Mouse (Mus musculus) retina, postnatal 7 days (tissue): Measurements from ENCODE around the gene Tmsb15b1.
"Not testable (repeated sequence)": the region's sequence is repeated elsewhere in the genome, so short reads cannot be mapped to it uniquely, and the experiment has no call there.

Experiments used
- DNase-seq: peaks from one replicate; pipeline ENCODE4 v3.0.0-alpha.2; 2012; ENCODE audit warnings: low read depth, low spot score

The Tmsb15b1 gene

GRCm38 (mm10) chrX:136976424-136977084, at the start of gene Tmsb15b1, which contains the start of gene Tmsb15l:
TSS of gene Tmsb15b1 (minus strand) at chrX:136976874.
TSS of gene Tmsb15l (minus strand) at chrX:136976869.
- peak; percentile 67 for DNase-seq

GRCm38 (mm10) chrX:137019310-137019709, 42.6 kb upstream of the Tmsb15b1 start:
- peak; percentile 27 for DNase-seq

- no peak for DNase-seq
Observed at GRCm38 (mm10) chrX:137017668-137018067, 41.0 kb upstream of the Tmsb15b1 start.

DNA sequence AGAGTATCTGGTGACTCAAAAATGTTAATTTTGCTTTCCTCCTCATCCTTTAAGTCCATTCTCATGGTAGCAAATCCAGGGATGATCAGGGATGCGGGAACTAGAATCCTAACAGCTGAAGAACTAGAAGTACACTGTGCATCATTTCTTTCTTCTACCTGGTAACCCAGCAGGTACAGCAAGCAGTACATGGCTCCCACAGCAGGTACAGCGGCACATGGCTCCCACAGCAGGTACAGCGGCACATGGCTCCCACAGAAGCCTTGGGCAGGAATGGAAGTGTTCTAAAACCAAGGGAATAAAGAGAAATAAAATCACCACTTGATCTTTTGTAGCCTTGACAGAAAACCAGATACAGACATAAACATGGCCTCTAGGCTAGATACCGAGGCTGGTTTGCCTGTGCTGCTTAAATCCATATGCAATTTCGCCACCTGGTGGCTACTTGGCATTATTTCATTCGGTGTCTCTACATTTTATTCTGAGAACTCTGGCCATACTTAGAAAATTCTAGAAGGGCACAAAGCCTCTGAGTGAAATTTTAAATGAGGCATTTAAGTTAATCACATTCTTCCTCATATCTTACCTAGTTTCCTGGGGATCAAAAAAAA, 38.5 kb upstream of the Tmsb15b1 start:
- DNase-seq: peak; percentile 41

DNA sequence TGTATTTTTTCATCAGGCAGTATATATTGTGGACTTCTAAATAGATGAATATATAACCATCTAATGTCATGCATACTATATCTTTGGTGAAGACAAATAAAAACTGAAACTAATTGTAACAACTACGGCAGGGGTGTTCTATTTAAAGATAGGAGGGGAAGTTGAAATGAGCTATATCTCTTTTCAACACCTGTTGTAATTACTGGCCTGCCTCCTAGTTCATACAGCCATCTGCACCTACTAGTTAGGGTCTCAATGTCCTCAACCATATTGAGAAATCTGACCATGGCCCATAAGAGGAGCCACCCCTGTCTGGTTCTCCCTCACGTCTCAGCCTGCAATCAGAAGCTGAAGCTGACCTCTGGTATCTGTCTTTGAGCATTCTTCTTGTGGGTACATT, 19.6 kb upstream of the Tmsb15b1 start:
- no peak for DNase-seq

DNA sequence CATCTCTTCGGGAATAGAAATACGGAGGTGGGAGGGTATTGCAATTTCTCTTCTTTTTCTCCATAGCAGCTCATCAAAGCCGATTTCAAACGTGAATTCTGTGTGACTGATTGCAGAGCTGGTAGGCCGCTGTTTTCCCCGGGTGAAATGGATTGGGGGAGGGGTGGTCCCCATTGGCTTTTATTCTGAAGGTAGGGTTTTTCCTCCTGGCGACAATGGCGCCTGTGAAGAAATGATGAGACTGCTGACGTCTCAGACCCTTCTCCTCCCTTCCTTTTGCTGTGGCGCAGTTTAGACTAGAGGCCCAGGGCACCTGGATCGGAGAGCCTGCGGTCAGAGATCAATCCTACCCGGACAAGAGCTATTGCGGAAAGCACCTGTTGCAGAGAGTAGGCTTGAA, 17.0 kb upstream of the Tmsb15b1 start:
- no peak for DNase-seq

DNA sequence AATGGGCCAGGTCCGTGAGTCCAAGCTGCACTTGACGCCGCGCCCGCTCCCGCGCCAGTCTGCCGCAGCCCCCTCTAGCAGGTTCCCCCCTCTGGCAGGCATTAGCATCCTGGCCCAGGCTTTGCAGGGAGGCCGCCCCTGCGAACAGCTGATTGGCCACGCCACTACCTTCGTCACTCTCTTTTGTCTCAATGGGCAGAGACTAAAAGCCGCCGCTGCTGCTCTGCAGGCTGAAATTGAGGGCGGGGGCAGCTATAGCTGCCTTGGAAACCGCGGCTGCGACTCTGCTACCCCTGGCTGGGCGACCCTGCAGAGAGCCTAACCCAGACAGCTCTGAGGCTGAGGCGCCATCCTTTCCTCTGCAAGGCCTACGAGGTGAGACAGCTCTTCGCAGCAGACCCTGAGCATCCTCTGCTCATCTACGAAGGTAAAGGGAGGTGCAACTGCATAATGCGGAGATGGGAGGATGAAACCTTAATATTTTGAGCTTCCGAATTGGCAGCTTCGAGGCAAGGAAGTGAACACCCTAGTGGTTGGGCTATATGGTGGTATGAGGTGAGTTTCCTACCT, 16.4 kb upstream of the Tmsb15b1 start, which contains the start of gene Zcchc18:
Gene Zcchc18, plus strand, starts transcription at position 178 of the 570 bp plus-strand sequence.
- peak; percentile 56 for DNase-seq

DNA sequence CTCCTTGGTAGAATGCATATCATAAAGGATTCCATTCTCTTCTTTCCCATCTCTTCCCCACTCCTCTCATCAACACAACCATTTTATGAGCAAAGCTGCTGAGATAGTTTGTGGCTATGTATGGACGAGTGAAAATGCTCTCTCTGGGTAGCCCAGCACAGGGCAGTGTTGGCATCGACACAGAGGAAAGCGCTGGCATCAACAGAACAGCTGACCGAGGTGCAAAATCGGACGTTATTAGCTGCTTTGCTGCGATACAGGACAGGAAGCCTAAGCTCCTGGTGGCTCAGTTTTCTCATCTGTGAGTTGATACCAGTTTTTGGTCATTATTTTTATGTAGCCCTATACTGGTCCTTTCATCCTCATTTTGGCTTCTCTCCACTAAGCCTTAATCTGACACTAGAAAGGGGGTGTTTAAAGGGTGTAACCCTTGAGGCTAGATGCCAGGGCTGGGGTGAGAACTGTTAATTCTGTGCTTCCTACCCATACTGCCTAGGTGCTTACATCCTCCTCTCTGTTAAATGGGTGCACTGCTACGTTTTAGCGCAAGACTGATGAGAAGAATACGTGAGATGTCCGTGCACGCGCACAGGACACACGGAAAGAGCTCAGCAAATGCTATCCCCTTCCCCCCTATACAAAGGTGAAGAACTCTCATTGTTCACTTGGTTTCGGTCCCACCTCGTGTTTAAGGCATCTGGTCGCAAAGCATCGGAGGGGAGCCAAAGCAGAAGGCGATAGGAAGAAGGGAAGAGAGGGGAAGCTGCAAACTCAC, 15.7 kb upstream of the Tmsb15b1 start:
- no peak for DNase-seq

DNA sequence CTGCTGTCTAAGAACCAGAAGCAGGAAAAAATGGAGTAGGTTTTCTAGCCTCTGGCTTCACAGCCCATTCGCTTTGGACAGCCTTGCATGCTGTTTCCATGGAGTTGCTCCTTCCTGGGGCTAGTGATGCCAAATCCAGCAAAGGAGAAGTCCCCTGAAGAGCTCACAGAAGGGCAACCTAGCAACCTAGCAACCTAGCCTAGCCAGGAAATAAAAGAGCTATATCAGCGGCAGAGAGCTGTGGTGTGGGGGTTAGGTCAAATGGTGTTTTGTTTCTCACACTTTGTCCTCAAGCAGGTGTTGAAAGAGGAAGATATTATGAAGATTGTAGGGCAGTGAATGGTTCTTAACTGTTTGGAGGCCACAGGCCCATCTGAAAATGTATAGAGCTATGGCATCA, 14.6 kb upstream of the Tmsb15b1 start:
- no peak for DNase-seq

DNA sequence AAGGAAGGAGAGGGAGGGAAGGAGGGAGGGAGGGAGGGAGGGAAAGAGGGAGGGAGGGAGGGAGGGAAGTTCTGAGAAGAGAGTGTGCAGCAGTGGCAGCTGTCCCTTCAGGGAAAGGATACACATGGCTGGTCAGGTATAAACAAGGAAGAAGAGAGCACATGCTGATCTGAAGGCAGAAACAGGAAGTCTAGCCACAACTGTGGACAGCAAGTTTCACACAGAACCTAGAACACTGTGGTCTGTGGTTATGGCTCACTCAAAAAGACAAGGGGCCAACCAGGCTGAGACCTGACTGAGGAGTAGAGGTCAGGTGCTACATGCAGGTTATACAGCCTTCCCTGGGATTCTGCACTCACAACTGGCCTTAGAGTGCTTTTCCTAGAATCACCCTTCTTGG, 9.4 kb upstream of the Tmsb15b1 start:
- DNase-seq: no peak

DNA sequence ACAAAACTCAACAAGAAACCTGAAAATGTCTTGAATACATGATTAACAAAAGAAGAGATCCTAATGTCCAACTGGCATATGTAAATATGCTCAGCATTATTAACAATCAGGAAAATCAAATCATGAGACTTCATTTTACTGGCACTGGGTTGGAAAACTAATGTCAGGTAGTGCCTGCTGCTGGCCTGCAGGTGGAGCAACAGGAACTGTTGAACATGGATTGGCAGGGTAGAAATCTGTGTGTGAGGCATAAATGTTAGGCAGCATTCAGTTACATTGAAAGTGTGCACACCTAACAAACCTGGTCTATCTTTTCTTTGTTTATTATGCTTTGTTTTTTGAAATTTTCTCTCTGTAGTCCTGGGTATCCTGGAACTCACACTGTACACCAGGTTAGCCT, 1.9 kb upstream of the Tmsb15b1 start:
- no peak for DNase-seq

GRCm38 (mm10) chrX:136975397-136975796, 1.3 kb downstream of the Tmsb15b1 start, which contains the start of gene Tmsb15b2:
TSS of gene Tmsb15b2 (minus strand) at chrX:136975497.
- not testable (repeated sequence) for DNase-seq

DNA sequence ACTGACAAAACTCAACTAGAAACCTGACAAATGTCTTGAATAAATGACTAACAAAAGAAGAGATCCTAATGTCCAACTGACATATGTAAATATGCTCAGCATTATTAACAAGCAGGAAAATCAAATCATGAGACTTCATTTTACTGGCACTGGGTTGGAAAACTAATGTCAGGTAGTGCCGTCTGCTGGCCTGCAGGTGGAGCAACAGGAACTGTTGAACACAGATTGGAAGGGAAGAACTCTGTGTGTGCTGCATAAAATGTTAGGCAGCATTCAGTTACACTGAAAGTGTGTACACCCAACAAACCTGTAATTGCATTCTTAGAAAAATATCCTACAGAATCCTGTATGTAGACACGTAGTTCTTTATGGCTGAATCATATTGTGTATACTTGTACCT, 17.0 kb downstream of the Tmsb15b1 start:
- no peak for DNase-seq

GRCm38 (mm10) chrX:136958300-136958699, 18.4 kb downstream of the Tmsb15b1 start:
- DNase-seq: not testable (repeated sequence)

DNA sequence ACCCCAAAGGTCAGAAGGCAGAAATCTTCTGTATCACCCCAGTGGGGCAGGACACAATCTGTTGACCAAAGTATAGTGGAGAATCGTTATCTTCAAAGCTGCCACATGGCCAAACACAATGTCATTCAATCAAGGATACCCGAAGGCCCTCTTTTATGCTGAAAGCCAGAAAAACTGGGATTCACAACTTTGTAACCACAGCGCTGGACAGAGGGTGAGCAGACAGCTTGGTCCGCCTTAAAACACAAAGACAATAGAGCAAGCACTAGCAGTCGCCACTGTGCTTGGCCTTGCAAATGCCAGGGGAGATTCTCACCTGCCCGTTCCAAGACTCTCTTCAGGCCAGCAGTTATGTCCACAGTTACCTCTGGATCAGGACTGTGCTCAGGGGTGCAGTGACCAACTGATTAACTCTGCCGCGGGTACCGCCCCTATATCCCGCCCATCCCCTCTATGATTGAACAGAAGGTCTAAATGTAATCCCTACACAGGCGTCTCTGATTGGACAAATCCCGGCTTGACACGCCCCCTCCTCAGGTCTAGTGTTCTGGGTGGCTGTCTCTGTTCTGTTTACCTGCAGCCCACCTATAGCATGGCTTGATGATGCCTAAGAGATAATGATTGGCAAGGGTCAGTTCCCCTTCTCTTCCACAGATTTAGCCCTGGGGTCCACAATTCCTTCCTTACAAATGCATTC, 18.9 kb downstream of the Tmsb15b1 start:
- peak; percentile 56 for DNase-seq

DNA sequence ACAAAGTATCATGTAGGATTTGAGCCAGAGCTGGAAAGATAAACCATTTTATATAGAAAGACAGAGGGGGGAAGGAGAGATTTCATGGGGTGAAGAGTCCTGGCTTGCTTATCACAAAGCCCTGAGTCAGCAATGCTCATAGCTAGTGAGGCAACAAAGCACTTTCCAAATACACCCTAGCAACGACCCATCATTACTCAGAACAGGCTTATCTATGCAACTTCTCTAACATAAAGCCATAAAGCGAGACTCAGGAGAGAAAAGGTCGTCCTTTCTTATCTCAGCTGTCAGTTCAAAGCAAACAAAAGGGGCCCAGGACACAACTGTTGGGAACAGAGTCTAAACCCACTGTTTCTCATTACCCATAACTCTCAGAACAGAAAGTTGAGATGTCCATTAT, 38.7 kb downstream of the Tmsb15b1 start:
- DNase-seq: no peak

GRCm38 (mm10) chrX:136927031-136927430, 49.6 kb downstream of the Tmsb15b1 start, which contains the start of gene H2bfm:
TSS of gene H2bfm (plus strand) at chrX:136927325.
- no peak for DNase-seq

- no peak for DNase-seq
Observed at GRCm38 (mm10) chrX:136925863-136926262, 50.8 kb downstream of the Tmsb15b1 start.
